Mouse (Mus musculus) heart, adult 8-10 months (tissue): Measurements from ENCODE around the gene Ppp4r3a. TPM values are rescaled to one million over a fixed set of nuclear protein-coding genes. Genes with fewer than 3 reads are reported as not detected.
"Not testable (repeated sequence)": the region's sequence is repeated elsewhere in the genome, so short reads cannot be mapped to it uniquely, and the experiment has no call there.

Experiments
- DNase-seq: peaks from one replicate; pipeline ENCODE4 v3.0.0; 2022; ENCODE audit warnings: low spot score
- total RNA-seq, 4 experiments: library from RNA; stranded (reverse); gene quantifications; 2 replicates each; pipeline ENCODE4 v1.2.4; 2022

Ppp4r3a gene
- total RNA-seq, result 10 to 100 TPM; 20.7 to 21.8 (median 21.3) TPM

DNA sequence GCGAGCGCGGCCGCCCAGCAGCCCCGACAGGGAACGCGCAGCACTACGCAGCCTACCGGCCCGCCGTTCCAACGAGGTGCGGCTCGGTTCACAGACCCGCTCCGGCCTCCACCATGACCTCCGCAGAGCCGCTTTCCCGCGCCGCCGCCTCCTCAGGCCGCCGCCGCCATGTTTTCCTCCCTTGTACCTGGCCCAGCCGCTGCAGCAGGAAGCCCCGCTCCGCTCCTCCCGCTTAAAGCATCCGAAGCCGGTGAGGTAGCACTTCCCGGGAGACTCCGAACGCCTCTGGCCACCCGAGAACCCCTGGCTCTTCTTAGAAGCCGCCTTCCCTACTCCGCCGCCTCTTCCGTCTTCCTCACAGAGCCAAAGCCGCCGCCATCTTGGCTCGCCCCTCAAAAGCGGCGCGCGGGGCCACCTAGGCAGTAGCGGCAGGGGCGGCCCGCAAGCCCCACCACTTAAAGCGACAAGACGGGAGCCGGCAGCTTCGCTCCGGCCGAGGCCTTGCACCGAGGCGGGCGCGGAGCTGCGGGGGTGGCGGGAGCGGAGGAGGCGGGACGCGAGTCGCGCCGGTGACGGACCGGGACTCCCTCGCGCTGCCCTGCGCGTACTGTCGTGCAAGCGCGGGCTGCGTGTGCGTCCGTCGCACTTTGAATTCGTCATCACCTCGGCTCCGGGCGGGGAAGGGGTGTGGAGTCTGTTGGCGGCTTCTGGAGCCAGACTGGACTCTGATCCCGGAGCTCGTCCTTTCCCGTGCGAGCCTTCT is at the start of gene Ppp4r3a:
Gene Ppp4r3a, minus strand, starts transcription at position 627 of the 763 bp plus-strand sequence.
- peak; percentile 96 for DNase-seq

GRCm38 (mm10) chr12:101123013-101123412 is 39.5 kb upstream of the Ppp4r3a start:
- no peak for DNase-seq

- DNase-seq, result not testable (repeated sequence)
These were observed 38.6 kb upstream of the Ppp4r3a start for GRCm38 (mm10) chr12:101122066-101122465.

DNA sequence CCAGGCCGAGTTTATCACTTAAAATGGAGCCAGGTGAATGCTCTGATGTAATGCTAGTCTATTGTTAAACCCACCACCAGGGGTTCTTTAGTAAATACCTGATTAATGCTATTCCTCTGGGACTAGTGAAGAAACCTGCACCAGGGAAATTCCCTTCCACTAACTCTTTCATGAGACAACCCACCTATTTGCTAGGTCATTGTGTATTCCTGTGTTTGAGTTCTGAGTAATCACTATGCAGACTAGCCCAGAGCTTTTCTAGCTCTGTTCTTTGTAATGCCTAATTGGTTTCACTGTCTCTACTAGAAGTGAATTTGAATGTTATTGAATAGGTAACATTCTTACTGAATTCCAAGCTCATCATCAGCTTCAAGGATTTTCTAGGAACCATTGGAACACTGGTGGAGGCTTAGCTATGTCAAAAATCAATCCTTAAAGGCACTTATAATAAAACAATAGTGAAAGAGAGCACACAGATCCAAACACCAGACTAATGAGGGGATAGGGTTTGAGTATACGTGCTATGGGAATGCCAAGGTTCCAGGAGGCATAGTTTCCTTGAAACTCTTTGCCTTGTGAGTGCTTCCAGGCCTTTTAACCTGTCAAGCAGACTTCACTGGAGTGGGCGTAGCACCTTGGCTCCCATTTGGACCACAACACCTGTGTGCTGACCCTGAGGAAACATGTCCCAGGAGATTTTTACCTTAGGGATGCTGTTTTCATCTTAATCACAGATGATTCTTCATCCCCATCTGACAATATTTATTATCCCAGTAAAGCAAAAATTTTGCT is 26.5 kb upstream of the Ppp4r3a start:
- not testable (repeated sequence) for DNase-seq

DNA sequence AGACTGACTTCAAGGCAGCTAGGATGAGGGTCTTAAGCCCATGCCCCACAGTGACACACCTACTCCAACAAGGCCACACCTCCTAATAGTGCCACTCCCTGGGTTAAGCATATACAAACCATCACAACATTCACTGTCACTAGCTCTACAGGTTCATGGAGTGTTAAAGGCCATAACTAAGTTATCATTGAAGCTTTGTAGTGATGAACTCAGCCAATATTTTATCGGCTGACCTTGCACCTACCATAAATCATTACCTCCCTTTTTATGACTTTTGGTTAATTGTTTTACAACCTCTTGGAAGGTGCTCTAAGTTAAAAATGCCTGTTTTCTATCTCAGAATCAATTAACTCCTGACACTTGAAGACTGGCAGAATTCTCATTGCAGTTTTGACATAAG is 24.2 kb upstream of the Ppp4r3a start:
- DNase-seq, result no peak

GRCm38 (mm10) chr12:101105571-101105970 is 22.1 kb upstream of the Ppp4r3a start:
- no peak for DNase-seq

- DNase-seq, result no peak
These were observed 19.1 kb upstream of the Ppp4r3a start for GRCm38 (mm10) chr12:101102648-101103047.

- not testable (repeated sequence) for DNase-seq
These were observed 10.2 kb upstream of the Ppp4r3a start for GRCm38 (mm10) chr12:101093678-101094077.

- DNase-seq, result no peak
These were observed 6.5 kb upstream of the Ppp4r3a start for GRCm38 (mm10) chr12:101089955-101090354.

GRCm38 (mm10) chr12:101087406-101087805 is 3.9 kb upstream of the Ppp4r3a start:
- DNase-seq, result peak; percentile 47

- DNase-seq, result no peak
These were observed 1.6 kb upstream of the Ppp4r3a start for GRCm38 (mm10) chr12:101084881-101085666.

DNA sequence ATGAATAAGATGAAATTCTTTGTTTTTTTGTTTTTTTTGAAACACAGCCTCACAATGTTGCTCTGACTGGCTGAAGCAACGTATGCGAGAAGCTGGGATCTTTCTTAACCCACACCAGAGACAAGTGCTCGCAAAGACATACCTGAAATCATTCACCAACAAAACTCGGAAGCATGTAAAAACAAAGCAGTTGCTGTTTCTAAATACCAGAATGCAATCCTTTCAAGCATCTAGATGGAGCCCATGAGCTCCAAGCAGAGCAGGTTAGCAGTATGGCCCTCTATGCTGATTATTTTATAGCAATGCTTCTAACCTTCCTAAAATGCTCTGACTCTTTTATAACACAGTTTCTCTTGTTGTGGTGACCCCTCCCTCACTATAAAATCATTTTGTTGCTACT is 735 bp upstream of the Ppp4r3a start:
- no peak for DNase-seq

GRCm38 (mm10) chr12:101083839-101084195 is 315 bp upstream of the Ppp4r3a start:
- DNase-seq, result no peak

- DNase-seq, result peak; percentile 17
These were observed 1.0 kb downstream of the Ppp4r3a start for GRCm38 (mm10) chr12:101082296-101083075.

DNA sequence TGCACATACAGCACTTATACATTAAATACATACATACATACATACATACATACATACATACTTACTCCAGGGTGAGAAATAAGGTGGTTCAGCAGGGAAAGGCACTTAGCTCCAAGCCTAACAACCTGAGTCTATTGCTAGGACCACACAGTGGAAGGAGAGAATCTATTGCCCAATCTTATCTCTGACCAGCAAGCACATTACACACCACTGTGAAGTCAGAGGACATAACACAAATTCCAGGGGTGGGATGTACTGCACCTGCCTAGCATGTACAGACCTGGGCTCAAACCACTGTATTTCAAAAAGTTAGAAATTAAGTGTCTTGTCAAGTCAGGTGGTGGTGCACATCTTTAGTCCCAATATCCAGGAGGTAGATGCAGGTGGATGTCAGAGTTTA is 5.5 kb downstream of the Ppp4r3a start:
- DNase-seq, result no peak

DNA sequence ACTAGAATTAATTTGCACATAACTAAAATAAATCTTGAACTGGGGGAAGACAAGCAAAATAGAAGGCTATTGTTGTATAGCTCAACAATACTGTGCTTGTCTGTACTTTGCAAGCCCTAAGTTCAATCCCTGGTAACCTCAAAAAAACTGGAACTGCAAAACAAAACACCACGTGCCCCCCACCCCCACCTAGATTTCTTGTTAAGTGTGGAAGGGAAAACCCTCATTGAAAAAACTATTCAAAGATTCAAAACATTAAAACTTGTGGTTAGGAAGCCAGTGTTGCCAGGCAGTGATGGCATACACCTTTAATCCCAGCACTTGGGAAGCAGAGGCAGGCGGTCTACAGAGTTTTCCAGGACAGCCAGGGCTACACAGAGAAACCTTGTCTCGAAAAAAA is 8.1 kb downstream of the Ppp4r3a start:
- DNase-seq, result no peak

DNA sequence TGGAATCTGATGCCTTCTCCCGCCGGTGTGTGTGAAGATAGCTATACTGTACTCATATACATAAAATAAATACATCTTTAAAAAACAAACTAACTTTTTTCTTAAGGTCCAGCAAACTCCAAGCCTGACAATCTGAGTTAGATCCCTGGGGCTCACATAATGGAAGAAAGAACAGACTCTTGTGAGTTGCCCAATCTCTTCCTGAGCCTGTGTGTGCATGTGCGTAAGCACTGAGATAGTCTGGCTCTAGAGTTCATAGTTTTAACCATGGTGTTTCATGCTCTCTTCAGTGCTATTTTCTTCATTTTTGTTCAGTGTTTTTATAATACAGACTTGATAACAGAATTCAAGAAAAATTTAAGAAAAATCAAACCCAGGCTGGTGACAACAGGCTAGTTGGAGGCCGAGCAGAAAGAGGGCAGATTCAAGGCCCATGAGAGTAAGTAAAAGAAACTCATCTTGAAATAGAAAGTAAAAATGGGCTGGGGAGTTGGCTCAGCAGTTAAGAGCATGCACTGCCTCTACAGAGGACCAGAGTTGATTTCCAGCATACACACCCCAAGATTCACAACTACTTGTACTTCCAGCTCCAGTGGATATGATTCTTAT is 8.6 kb downstream of the Ppp4r3a start:
- peak; percentile 8 for DNase-seq

DNA sequence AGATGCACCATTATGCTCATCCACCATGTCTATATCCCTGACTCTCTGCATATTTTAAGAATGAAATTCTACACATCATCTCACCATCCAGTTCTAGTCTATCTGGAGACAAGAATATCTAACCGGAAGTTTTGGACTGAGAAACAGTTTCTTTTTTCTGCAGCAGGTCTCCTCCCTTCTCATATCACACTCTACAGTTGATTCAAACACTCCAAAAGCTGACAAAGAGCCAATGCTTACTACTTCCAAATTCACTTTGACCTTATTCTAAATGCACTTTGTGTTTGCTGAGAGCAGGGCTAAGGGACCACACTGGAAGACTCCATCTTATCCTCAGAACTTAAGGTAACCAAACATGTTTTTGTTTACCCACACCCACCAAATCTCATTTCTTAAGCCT is 13.7 kb downstream of the Ppp4r3a start:
- DNase-seq, result peak; percentile 13

DNA sequence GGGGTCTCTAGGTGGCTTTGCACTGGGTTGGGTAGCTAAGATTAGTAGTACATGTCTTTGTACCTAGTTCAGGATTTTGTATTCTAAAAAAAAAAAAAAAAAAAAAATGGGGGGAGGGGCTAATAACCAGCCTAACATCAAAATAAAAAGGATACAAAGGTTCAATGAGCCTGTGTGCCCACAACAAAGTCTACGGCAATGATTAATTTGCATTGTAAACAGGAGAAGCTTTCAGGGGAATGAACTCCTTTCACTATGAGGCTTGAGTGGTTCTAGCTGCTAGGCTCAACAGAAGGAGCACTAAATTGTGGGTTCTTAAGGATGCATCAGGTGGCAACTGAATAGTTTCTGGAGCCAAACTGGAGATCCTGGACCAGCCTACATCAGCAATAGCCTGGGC is 17.2 kb downstream of the Ppp4r3a start:
- DNase-seq, result no peak

DNA sequence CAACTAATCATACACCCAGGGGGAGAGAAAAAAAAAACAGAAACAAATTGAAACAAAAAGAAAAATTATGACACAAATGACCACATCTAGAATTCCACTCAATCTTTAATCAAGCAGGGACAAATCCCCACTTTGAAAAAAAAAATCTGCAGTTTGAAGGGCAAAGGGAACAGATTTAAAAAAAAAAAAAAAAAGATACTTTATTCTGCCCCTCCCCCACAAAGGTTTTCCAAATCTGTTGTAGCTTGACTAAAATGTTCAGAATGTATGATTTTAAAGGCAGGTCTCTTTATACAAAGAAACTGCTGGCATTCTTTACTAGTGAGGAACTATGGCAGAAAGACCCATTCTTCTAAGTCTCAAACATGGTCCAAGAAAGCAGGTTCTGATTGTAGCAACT is 43.5 kb downstream of the Ppp4r3a start:
- no peak for DNase-seq
